Mouse (Mus musculus): ENCODE results near the gene Ankrd35.
"Not testable (repeated sequence)": the region's sequence is repeated elsewhere in the genome, so short reads cannot be mapped to it uniquely, and the experiment has no call there.

The Ankrd35 gene

DNA sequence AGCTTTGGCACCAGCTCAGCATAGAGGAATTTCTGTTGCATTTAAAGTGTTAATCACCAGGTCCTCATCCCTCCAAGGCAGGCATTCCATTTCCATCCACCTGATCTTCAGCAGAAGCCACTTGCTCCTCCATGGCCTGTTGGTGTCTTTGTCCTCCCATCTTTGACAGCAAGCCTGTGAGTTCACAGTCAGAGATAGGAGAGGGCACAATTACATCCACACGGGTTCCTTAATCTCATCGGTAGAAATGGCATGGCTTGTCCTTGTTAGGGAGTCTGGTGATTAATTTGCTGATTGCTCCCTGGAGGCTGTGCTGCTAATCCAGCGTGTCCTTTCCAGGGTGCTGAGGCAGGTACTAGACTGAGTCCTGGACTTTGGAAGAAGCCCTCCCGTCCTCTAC, 3.6 kb downstream of the Ankrd35 start:
- DNase-seq (ENCODE audit: low spot score): no peak

DNA sequence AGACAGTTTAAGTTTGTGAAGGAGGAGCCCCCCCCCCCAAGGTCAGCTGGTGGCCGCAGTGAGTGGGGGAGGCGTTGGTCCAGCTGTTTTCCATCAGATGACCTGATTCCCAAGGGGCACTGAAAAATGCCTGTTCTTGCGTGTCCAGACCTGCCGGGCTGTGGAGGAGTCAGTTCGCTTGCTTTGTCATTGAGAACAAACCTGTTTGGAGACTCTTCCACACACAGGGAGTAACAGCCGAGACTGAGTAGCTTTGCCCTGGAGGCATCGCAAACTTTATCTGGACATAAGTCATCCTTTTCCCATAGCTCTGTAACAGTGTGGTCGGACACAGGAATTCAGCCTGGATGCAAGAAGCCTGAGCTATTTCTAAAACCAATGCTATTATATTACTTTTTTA, 4.5 kb downstream of the Ankrd35 start:
- DNase-seq (ENCODE audit: low spot score): peak; percentile 69

DNA sequence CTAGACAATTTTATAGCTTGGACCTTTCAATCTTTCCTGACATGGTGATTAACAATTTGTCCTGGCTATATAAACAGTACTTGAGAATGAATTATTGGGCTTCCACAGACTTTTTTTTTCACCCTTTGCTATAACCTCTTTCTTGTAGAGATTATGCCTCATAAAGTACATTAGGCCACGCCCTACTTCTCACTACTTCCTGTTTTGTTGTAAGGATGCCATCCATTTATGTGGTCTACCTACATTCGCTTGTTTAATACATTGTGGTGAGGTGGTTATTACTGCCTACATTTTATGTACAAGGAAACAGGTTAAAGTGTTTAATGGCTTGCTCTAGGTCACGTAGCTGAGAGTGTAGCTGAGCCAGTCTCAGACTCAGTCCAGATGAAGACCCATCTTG, 5.2 kb downstream of the Ankrd35 start:
- no peak for DNase-seq (ENCODE audit: low spot score)

- no peak for DNase-seq (ENCODE audit: low spot score)
Observed at GRCm38 (mm10) chr3:96675690-96676089, 5.8 kb downstream of the Ankrd35 start.

DNA sequence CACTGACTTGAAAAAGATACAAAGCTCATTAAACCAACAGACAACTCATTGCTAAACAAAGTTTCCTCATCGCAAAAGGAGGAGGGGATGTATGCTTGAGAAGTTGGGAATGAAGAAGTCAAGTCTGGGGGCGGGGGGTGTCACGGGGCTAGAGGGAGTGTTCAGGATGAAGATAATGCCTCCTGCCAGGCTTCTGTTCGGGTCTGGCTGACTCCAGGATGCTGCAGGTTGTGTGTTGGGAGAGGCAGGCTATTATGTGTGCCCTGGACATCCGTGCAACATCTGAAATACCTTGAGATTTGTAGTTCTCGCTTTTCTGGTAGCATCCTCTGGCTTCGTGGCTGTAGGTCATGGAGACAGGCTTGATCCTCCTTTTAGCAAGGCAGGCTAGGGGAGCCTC, 8.5 kb downstream of the Ankrd35 start:
- no peak for DNase-seq (ENCODE audit: low spot score)

DNA sequence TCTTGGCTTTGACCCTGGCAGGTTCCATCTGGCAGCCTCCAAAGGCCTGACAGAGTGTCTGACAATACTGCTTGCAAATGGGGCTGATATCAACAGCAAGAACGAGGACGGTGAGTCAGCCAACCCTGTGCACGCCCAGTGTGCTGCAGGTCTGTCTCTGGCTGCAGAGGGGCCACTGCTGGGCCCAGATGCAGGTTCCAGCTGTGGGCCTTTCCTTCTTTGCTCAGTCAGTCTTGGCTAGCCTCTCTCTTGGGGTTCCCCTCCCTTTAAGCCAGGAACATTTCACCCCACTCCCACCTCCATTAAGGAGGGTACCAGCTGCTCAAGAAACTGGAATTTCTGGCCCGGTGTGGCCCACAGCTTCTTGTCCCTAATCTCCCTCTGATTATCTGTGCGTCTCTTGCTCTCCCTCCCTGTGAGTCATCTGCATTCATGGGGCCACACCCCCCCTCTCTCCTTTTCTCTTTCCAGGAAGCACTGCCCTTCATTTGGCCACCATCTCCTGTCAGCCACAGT, 9.3 kb downstream of the Ankrd35 start:
- DNase-seq (ENCODE audit: low spot score): no peak

DNA sequence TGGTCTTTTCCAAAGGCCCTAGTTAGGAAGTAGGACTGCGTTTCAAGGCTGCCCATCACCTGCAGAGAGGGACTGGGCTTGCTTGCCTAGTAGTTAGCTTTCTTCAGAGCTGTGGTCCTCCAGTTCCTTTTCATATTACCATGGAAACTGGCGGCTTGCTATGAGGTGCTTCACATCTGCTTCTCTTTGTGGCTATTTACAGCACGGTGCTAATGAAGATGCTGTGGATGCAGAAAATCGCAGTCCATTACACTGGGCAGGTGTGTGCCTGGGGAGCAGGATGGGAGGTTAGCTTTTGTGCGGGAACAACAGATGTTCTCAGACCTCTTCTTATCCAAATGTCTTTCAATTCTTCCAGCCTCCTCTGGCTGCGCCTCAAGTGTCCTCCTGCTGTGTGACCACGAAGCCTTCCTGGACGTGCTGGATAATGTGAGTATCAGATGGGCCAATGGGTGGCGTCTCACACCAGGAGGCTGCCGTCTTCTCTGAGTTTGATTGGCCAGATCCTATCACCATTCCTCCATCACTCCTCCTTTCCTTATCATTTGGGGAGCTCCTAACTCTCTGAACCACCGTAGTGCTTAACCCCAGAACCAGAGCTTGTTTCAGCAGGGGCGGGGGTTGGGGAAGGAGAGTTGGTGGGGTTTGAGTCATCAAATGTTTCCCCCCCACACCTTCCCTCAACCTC, 10.5 kb downstream of the Ankrd35 start:
- no peak for DNase-seq (ENCODE audit: low spot score)

- DNase-seq (ENCODE audit: low spot score): no peak
Observed at GRCm38 (mm10) chr3:96683496-96683895, 13.6 kb downstream of the Ankrd35 start.

DNA sequence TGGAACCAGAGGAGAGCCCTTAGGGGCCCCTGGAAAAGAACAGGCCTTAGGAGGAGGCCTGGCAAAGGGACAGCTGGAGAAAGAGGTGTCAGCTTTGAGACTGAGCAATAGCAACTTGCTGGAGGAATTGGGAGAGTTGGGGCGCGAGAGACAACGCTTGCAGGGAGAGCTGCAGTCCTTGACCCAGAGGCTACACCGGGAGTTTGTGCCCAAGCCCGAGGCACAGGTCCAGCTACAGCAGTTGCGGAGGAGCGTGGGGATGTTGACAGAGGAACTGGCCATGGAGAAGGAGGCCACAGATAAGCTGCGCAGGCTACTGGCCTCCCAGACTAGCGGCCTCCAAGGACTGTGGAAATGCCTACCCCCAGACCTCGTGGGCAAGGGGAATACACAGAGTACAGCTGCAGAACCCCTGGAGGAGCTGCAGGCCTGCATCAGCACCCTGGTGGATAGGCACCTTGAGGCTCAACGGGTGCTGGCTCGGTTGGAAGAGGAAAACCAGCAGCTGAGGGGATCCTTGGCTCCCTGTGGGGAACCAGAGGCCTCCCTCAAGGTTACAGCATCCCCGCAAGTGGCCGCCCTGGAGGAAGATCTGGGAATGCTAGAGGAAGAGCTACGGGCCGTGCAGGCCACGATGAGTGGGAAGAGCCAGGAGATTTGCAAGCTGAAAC, 14.4 kb downstream of the Ankrd35 start:
- no peak for DNase-seq (ENCODE audit: low spot score)

DNA sequence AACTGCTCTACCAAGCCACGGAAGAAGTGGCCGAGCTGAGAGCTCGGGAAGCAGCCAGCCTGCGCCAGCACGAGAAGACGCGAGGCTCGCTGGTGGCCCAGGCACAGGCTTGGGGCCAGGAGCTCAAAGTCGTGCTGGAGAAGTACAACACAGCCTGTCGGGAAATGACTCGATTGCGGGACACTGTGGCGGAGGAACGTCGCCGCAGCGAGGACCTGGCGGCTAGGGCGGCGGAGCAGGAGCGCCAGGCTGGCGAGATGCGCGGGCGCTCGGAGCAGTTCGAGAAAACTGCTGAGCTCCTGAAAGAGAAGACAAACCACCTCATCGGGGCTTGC, 14.9 kb downstream of the Ankrd35 start:
- peak; percentile 9 for DNase-seq (ENCODE audit: low spot score)

DNA sequence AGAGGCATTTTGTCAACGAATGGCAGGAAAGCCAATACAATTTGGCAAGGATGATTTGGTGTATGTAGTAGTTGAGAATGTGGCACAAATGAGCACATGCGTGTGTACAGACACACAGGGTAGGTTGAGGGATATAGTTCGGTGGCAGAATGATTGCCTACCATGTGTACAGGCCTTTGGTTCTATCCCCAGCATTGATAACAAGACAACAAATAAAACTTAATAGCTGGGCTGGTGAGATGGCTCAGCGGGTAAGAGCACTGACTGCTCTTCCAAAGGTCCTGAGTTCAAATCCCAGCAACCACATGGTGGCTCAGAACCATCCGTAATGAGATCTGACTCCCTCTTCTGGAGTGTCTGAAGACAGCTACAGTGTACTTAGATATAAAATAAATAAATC, 16.1 kb downstream of the Ankrd35 start:
- not testable (repeated sequence) for DNase-seq (ENCODE audit: low spot score)

DNA sequence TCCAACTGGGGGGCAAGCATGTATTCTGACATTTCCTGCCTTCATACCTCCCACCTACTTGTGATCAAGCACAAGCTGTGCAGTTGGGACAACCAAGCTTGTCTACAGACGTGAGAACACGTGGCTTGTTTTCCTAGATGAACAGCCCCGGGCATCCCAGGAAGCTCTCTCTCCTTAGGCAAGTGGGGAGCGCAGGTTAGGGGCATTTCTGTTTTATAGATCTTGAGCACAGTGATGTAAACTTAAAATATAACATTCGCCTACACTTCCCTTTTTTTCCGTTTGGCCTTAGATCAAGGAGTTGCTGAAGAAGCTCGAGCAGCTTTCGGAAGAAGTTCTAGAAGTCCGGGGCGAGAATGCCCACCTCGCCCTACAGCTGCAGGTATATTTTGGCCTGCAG, 18.9 kb downstream of the Ankrd35 start:
- no peak for DNase-seq (ENCODE audit: low spot score)

GRCm38 (mm10) chr3:96690298-96690697, 20.4 kb downstream of the Ankrd35 start:
- DNase-seq (ENCODE audit: low spot score): peak; percentile 30

DNA sequence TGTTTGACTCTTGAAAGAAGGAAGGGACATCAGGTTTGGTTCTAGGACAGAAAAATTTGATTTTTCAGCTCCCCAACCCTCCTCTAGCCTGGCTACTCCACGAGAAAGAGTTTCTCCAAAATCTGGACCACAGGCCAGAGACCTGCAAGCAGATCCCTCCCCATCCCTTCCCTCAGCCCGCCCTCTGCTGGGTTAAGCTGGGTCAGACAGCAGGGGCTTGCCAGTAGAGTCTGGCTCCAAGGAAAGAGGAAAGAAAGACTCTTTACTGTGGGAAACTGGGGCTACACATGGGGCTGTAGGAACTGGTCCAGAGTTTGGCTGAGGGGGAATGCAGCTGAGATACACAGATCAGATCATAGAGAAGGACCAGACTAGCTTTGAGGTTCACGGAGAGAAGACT, 22.6 kb downstream of the Ankrd35 start:
- DNase-seq (ENCODE audit: low spot score): peak; percentile 62

DNA sequence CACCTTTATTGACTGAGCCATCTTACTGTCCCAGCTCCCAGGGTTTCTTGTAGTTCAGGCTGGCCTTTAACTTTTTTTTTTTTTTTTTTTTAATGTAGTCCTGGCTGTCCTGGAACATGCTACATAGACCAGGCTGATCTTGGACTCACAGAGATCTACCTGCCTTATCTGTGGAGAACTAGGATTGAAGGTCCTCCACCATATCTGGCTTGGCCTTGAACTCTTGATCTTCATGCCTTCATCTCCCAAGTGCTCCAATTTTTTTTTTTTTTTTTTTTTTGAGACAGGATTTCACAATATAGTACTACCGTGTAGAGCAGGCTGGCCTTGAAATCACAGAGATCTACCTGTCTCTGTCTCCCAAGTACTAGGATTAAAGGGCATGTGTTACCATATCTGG, 23.6 kb downstream of the Ankrd35 start:
- DNase-seq (ENCODE audit: low spot score): no peak

DNA sequence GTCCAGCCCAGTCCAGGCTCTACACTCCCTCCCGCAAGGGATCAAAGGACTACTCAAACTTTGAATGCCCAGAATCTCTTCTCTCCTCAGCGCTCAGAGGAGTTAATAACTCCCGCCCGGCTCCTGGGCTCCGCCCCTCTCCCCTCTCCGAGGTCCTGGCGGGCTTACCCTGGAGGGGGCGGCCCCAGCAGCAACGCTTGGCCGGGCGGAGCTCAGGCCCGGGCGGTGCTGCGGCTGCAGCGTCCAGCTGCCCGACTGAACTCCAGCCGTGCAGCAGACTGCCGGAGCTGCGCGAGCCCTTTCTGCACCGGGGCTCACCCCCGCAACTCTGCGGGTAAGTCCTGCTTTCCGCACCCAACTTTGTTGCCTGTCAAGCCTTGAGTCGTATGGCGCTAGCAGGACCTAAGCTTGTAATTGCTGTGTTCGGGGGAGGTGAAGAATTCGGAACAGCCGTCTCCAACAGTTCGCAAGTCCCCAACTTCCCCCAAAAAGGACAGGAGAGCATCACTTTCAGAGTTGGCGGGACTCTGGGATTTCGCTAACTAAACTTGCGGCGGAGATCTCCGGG, 26.4 kb downstream of the Ankrd35 start, which contains the start of gene Pias3:
Gene Pias3 (plus strand): TSS at position 187 of the 568 bp plus-strand sequence.
- DNase-seq (ENCODE audit: low spot score): peak; percentile 85

- peak; percentile 86 for DNase-seq (ENCODE audit: low spot score)
Observed at GRCm38 (mm10) chr3:96696766-96697732, 27.1 kb downstream of the Ankrd35 start.

DNA sequence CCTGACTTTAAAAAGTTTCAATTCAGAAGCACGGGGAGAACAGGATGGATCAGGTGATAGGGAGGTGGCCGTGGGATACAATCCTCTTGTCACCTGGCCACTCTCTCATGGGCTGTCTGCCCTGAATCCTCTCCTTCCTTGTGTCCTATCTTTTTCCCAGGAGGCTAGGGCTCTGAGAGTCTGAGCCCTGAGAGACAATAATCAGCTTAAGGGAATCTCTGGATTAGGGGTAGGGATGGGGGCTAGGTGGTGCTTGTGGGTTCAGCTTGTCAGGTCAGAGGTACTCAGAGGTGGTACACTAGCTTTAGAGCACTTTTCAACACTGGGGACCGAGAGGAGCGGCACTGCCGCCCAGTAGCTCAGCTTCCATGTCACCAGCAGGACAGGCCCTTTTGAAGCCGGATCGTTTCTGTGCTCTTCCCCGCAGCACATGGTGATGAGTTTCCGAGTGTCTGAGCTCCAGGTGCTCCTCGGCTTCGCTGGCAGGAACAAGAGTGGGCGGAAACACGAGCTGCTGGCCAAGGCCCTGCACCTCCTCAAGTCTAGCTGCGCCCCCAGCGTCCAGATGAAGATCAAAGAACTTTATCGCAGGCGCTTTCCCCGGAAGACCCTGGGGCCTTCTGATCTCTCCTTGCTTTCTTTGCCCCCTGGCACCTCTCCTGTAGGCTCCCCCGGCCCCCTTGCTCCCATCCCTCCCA, 29.2 kb downstream of the Ankrd35 start:
- DNase-seq (ENCODE audit: low spot score): no peak

- peak; percentile 71 for DNase-seq (ENCODE audit: low spot score)
Observed at GRCm38 (mm10) chr3:96700376-96700775, 30.4 kb downstream of the Ankrd35 start.

DNA sequence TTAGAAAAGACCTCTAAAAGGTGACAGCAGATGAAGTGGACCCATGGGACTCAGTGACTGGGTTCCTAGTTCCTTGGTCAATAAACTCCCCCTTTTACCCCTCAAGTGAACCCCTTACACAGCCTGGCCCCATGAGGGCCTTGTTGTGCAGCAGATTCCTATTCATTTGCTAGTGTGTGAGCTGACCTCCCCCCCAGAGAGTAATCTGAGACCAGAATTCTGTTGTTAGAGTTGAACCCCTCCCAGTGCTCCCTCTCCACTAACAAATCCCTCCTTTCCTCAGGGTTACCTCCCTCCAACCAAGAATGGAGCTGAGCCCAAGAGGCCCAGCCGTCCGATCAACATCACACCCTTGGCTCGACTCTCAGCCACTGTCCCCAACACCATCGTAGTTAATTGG, 31.1 kb downstream of the Ankrd35 start:
- DNase-seq (ENCODE audit: low spot score): no peak

GRCm38 (mm10) chr3:96704778-96705177, 34.8 kb downstream of the Ankrd35 start:
- DNase-seq (ENCODE audit: low spot score): no peak

DNA sequence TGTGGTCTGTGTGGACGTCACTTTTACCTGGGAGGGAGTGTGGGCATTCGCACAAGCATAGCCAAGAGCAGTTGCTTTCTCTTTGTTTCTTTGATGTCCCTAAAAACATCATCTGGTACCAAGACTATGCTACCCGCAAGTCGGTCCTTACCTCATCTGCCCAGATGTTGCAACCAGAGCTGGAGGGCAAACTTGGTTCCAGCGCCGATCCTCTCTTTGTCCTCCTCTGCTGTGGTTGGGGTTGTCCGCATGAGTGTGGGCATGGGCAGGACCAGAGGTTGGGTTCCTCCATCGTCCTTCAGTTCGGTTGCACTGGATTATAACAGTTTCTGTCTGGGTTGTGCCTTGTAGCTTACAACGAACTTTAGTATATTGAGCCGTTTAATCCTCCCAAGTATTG, 36.3 kb downstream of the Ankrd35 start:
- no peak for DNase-seq (ENCODE audit: low spot score)
